Mouse (Mus musculus): ENCODE measurements at regions not wholly inside any gene's neighbourhood (a gene's known extent, or its start where the extent isn't known, plus 50 kb on each side); places are given as distances from the start of the nearest gene placed in this dataset.

- no peak for DNase-seq
These were observed 362.6 kb downstream of the Fat4 start for GRCm38 (mm10) chr3:39249224-39249892.

- DNase-seq: peak; percentile 3
These were observed 366.3 kb downstream of the Fat4 start for GRCm38 (mm10) chr3:39253076-39253475.

GRCm38 (mm10) chr3:39264671-39265430, 378.1 kb downstream of the Fat4 start:
- DNase-seq: no peak

- DNase-seq: no peak
These were observed 378.9 kb downstream of the Fat4 start for GRCm38 (mm10) chr3:39265606-39266005.

GRCm38 (mm10) chr3:39269388-39269787, 382.6 kb downstream of the Fat4 start:
- DNase-seq: no peak

- DNase-seq: no peak
These were observed 385.9 kb downstream of the Fat4 start for GRCm38 (mm10) chr3:39272616-39273015.

GRCm38 (mm10) chr3:39276897-39277296, 390.2 kb downstream of the Fat4 start:
- no peak for DNase-seq

GRCm38 (mm10) chr3:39277310-39277709, 390.6 kb downstream of the Fat4 start:
- DNase-seq: no peak

GRCm38 (mm10) chr3:39295255-39295654, 408.5 kb downstream of the Fat4 start:
- no peak for DNase-seq

- DNase-seq: no peak
These were observed 409.5 kb downstream of the Fat4 start for GRCm38 (mm10) chr3:39296257-39296656.

- DNase-seq: no peak
These were observed 422.7 kb downstream of the Fat4 start for GRCm38 (mm10) chr3:39309487-39309886.

GRCm38 (mm10) chr3:39313563-39313962, 426.8 kb downstream of the Fat4 start:
- no peak for DNase-seq

- DNase-seq: no peak
These were observed 434.1 kb downstream of the Fat4 start for GRCm38 (mm10) chr3:39320851-39321250.

- no peak for DNase-seq
These were observed 435.5 kb downstream of the Fat4 start for GRCm38 (mm10) chr3:39322225-39322624.

GRCm38 (mm10) chr3:39335612-39336230, 449.0 kb downstream of the Fat4 start:
- DNase-seq: no peak

GRCm38 (mm10) chr3:39341161-39341687, 454.5 kb downstream of the Fat4 start:
- DNase-seq: no peak

- no peak for DNase-seq
These were observed 457.3 kb downstream of the Fat4 start for GRCm38 (mm10) chr3:39344078-39344477.

GRCm38 (mm10) chr3:39347578-39347977, 460.8 kb downstream of the Fat4 start:
- no peak for DNase-seq

GRCm38 (mm10) chr3:39357012-39357411, 470.3 kb downstream of the Fat4 start:
- no peak for DNase-seq

GRCm38 (mm10) chr3:39360278-39360677, 473.5 kb downstream of the Fat4 start:
- no peak for DNase-seq

GRCm38 (mm10) chr3:39370926-39371325, 484.2 kb downstream of the Fat4 start:
- DNase-seq: no peak

- no peak for DNase-seq
These were observed 485.7 kb downstream of the Fat4 start for GRCm38 (mm10) chr3:39372426-39372950.

GRCm38 (mm10) chr3:39375465-39375864, 488.7 kb downstream of the Fat4 start:
- DNase-seq: no peak

- DNase-seq: no peak
These were observed 501.8 kb downstream of the Fat4 start for GRCm38 (mm10) chr3:39388491-39388890.
